Mouse (Mus musculus) gastrocnemius, adult 2 months (tissue): Measurements from ENCODE around the gene D430019H16Rik. TPM values are rescaled to one million over a fixed set of nuclear protein-coding genes. Genes with fewer than 3 reads are reported as not detected.

ENCODE experiments used
- DNase-seq: peaks from one replicate; pipeline ENCODE4 v3.0.0; 2022
- H3K27ac ChIP-seq: fragments of 200-600 bp; 2 replicates; pipeline ENCODE4 v1.8.1; 2022; ENCODE audit warnings: mild to moderate bottlenecking
- H3K4me3 ChIP-seq: fragments of 200-600 bp; 2 replicates; pipeline ENCODE4 v1.8.1; 2022; ENCODE audit warnings: mild to moderate bottlenecking, moderate library complexity
- CTCF ChIP-seq: fragments of 200-600 bp; IDR thresholded peaks from 2 replicates; pipeline ENCODE4 v1.8.1; 2022; ENCODE audit warnings: antibody characterized with exemption, mild to moderate bottlenecking, moderate library complexity
- intact Hi-C: fragments of 180-260 bp; cut with DNase I; formaldehyde crosslinking; loops from one replicate; pipeline ENCODE4 v1.15.1; 2025
- total RNA-seq, 2 experiments: library from RNA; stranded (reverse); gene quantifications; 2 replicates each; pipeline ENCODE4 v1.2.3; 2021

Gene D430019H16Rik
- total RNA-seq, 2 experiments from 2014 or later: 0.22 to 0.26 TPM

DNA sequence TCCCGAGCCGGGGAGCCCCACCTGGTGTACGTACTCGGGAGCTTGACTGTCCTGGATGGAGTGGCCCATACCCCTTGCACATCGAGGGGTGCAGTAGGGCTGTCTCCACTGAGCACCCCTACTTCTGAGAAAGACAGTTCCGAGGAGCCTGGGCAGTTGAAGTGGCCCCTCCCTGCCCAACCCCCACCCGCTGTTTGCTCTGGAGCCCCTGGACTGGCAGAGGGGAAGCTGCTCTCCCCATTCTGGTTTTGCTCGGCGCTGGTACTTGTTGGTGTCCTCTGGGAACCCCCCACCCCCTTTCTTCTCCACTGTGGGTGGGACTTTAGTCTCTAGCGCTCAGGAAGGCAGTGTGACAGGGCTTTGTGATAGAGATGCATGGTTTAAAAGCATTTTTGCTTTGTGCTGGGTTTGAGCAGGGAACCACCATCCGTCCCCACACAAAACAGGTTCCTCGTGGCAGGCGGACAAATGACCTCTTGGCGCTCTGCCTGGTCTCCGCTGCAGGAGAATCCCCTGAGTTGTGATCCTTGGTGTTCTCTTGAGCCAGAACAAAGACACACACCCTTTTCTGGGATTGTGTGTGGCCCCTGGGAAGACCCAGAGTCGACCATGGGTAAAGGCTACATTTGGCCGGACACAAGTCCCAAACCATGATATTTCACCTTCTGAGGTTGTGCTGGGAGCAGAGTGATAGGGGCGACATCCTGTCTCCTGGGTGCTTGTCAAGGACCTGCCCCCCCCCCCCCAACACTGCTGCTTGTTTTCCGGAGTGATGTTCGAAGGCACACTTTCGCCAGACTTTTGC lies 804 bp downstream of the D430019H16Rik start:
- DNase-seq: no peak
- intact Hi-C loops: no loop called here
- TF ChIP-seq CTCF: no peak
- Histone ChIP-seq H3K4me3 (peak overlapping the region; percentile 68), H3K27ac (no peak overlapping the region)

DNA sequence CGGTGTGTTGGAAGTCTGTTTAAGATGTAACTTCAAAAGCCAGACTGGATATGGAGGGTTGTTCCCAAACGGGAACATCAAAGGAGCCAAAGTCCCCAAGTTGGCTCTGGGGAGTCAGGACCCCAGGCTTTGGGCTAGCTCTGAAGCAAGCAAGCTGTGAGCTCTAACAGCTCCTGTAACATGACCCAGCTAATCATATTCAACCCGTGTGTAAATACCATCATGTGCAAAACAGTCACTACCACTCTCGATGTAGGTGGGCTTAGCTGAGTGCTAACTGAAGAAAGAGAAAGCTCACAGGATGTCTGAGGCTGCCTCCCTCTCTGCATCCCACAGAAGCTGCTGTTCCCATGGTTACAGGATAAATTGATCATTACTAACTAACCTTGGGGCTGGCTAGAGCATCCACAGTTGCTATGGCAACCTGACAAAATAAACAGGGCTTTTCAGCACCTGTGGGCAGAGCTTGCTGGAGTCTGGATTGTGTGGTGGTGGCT lies 1.5 kb downstream of the D430019H16Rik start:
- Histone ChIP-seq H3K27ac (no peak overlapping the region), H3K4me3 (no peak overlapping the region)
- no peak for DNase-seq
- intact Hi-C loops: no loop called here
- no peak for TF ChIP-seq CTCF

DNA sequence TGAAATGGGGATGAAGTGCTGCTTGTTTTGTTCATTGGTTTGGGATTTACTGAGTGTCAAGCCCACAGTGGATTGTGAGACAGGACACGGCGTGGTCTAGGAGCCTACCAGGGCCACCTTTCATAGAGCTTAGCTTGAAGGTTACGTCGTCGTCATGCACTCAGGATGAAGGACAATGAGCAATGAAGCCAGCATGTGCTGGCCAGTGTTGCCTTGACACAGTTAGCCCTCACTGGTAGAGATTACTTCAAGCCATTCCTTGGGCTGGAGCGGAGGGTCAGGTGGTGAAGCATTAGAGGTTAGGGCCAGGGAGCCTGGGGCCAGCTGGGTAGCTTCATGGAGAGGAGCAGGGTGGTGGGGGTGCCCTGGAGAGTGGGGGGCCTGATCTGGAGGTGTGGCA lies 5.1 kb downstream of the D430019H16Rik start:
- no peak for TF ChIP-seq CTCF
- H3K27ac ChIP-seq: no peak overlapping the region
- intact Hi-C loops: no loop called here
- no peak for DNase-seq
- H3K4me3 ChIP-seq: no peak overlapping the region

DNA sequence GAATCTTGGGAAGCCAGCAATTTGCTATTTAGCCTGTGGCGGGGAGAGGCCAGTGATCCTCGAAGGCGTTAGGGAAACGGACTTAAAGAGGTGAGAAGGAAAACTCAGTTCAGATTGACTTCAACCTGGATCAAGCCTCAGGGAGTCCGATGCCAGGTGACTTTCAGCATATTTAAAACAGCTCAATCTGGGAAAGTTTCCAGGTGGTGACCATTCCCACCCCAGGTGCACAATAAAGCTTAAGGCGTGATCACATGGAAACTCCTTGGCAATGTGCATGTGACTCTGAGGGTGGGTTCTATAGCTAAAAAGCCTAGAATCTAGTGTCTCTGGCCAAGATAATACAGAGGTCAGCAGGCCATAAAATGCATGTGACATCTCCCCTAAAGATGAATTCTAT lies 7.4 kb downstream of the D430019H16Rik start:
- Histone ChIP-seq H3K4me3 (no peak overlapping the region), H3K27ac (no peak overlapping the region)
- no peak for TF ChIP-seq CTCF
- no peak for DNase-seq
- intact Hi-C loops: no loop called here

DNA sequence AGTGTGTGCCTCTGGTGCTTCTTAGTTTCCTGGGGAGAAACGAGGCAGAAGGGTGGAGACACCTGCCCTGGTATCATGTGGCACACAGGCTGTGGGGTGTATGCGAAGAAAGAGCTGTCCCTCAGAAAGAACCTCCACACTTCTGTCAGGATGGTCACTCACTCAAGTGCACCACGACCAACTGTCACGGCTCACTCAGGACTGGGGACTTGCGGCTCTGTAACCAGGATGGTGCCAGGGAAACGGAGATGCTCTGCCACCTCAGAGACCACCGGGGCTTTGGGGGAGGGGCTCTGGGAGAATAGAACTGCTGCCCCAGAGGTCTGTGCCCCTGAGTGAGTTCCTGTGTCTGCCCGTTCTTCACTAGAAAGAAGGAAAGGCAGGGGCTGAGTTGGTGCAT lies 15.4 kb downstream of the D430019H16Rik start:
- Histone ChIP-seq H3K27ac (no peak overlapping the region), H3K4me3 (no peak overlapping the region)
- no peak for DNase-seq
- intact Hi-C loops: no loop called here
- no peak for TF ChIP-seq CTCF

DNA sequence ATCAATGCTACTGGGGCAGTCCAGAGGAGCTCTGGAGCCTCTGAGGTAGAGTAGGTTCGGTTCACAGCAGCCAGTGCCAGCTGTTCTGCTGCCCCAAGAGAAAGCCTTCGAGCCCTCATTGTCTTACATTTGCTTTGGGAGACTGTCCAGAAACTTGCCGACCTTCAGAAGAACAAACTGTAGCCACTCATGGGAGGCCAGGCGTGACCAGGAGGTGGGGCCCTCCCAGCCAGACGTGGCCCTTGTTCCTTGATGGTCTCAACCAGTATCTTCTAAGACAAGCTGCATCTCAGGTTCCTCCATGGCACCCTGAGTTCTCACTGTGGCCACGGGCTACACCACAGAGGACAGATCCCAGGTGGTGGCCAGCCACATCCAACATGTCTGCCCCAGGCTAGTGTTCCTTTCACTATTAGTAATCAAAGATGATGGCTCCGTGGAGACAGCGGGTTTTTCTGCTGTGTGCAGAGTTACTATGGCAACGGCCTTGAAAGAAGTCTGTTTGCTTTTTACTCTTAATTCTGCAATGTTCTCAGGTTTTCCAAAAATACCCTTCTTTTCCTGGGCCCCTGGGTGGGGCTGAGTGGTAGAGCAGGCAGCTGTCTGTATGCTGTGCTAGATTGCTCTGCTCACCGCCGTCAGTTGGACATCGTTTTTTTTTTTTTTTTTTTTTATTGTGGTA lies 21.7 kb downstream of the D430019H16Rik start:
- H3K27ac ChIP-seq: no peak overlapping the region
- intact Hi-C loops: no loop called here
- peak overlapping the region; percentile 24; the same call in 1 of the 2 replicates for H3K4me3 ChIP-seq
- DNase-seq: peak; percentile 17
- TF ChIP-seq CTCF: no peak

DNA sequence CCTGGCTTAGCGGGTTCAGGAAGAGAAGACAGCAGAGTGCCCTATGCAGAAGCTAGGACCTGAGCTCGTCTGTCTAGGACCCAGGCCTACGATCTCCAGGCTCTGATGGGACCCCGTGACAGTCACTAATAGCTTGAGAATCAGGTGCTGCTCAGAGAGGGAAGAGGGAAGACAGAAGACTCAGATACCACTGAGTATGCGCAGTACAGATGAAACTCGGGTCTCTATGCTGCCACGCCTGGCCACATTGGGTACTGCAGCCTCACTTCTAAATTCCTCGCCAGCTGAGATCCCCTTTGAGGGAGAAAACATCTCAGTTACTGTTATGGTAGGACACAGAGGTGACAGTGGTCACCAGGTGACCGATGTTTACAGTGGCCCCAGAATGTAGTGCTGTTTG lies 22.8 kb downstream of the D430019H16Rik start:
- DNase-seq: peak; percentile 49
- intact Hi-C loops: no loop called here
- no peak overlapping the region for H3K27ac ChIP-seq

DNA sequence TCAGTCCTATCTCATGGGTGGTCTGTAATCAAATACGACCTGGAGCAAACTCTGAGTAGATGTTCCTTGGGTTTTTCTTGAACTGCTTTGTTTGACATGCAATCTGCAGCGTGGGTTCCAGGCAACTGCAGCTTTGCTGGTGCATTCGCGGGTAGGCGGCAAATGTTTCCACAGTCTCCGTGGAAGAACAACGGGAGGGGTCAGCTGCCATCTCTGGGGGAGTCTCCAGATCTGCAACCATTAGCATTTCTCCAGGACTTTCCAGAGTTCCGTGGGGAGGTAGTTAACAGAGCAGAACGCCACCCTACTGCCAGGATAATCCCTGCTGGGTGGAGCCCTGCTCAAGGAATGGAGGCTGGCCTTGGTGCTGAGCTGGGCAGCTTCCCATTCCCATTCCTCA lies 23.3 kb downstream of the D430019H16Rik start:
- DNase-seq: peak; percentile 12
- no peak for TF ChIP-seq CTCF
- Histone ChIP-seq H3K27ac (no peak overlapping the region), H3K4me3 (no peak overlapping the region)
- intact Hi-C loops: no loop called here

More for the DNA sequence above, 22.8 kb downstream of the D430019H16Rik start:
- TF ChIP-seq CTCF: peak; percentile 82
- H3K4me3 ChIP-seq: peak overlapping the region; percentile 8; the same call in 1 of the 2 replicates

DNA sequence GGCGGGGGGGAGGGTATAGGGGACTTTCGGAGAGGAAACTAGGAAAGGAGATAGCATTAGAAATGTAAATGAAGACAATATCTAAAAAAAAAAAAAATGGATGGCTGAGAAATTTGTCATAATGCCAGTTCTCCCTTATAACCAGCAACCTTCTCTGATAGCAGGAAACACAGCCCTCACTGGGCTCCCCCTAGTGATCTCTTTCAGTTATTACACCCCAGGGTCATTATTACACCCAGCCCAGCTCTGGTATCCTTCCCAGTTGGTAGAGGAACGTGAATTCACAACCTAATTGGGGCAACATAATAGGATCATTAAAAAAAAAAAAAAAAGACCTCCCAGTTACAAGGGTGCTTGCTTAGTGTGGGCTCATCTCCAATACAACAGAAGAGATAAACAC lies 29.8 kb downstream of the D430019H16Rik start:
- peak; percentile 14 for DNase-seq
- H3K4me3 ChIP-seq: no peak overlapping the region
- TF ChIP-seq CTCF: peak; percentile 71
- H3K27ac ChIP-seq: no peak overlapping the region
- intact Hi-C loops: no loop called here

DNA sequence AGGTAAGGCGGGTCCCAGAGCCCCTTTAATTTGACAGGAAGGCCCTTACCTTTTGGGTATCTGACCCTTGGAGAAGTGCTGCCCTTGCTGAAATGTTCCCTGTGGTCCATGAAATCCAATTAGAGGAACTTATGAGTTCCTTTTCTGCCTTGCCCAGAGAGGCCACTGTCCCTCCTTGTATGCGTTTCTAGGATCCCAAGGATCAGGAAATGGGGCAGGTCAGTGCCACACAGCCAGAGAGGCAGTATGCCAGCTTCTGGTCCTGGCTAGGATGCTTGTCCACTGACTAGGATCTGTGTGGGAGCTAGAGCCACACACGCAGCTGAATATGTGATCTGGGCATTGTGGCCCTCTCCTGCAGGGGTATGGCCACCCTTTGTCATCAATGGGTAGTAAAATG lies 36.6 kb downstream of the D430019H16Rik start:
- no peak for TF ChIP-seq CTCF
- intact Hi-C loops: no loop called here
- DNase-seq: no peak
- Histone ChIP-seq H3K27ac (no peak overlapping the region), H3K4me3 (no peak overlapping the region)

DNA sequence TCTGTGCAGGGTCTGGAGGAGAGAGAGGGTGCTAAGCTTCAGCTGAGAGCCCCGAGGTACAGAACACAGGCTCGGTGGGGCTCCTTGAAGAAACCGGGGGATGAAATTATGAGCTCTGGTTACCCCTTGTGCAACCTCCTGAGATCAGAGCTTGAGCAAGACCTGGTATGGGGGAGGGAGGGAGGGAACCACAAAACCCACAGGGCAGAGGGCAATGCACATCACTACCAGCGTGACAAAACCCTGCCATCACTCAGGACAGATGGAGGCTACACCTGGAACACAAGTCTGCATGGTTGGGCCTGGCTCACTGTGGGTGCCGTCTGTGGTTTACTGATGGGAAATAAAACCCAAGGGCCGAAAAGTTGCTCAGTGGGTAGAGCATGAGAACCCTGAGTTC lies 37.1 kb downstream of the D430019H16Rik start:
- no peak for TF ChIP-seq CTCF
- intact Hi-C loops: no loop called here
- no peak overlapping the region for H3K4me3 ChIP-seq

DNA sequence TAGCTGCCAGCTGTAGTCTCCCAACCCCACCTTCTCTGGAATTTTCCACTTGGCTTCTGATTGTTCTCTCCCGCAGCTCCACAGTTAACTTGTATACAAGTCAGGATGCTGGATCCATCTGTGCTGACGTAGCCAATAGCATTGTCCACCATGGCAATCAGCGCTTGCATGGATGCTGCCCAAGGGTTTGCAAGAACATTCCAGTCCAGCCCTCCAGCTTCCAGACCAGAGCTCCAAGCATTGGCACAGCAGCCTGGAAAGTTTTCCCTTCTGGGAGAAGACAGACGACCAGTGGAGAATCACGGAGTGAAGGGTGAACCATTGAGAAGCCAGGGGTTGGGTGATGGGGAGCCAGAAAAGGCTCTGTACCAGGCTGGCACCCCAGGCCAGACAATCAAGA lies 41.1 kb downstream of the D430019H16Rik start:
- no peak overlapping the region for H3K4me3 ChIP-seq
- no peak for TF ChIP-seq CTCF
- intact Hi-C loops: loop anchor here (5.0 kb wide), 1 partner anchor 233 kb away; no protein-coding TSS in a partner anchor
- peak; percentile 50 for DNase-seq
- peak overlapping the region; percentile 63 for H3K27ac ChIP-seq

More for the DNA sequence above, 37.1 kb downstream of the D430019H16Rik start:
- no peak overlapping the region for H3K27ac ChIP-seq
- no peak for DNase-seq

DNA sequence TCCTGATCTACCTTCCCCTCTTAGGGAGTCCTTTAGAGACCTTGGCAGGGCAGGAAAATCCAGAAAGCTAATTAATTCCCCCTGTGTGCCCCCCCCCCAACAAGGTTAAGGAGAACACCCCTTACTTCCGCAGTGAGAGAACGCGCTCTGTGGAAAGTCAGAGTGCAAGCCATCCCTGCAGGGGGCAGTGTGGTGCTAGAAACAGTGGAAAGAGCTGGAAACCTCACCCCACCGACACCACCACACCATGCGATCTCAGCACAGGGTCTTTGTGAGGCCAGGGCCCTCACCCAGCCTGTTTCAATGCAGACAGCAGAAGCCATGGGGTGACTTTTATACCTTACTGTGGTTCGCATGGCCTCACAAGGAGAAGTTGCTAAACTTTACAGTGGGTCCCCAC lies 44.2 kb downstream of the D430019H16Rik start:
- intact Hi-C loops: loop anchor here (1.0 to 5.0 kb wide), 2 partner anchors 87 to 229 kb away; no protein-coding TSS in a partner anchor
- TF ChIP-seq CTCF: peak; percentile 80
- no peak overlapping the region for H3K27ac ChIP-seq
- DNase-seq: peak; percentile 83
- no peak overlapping the region for H3K4me3 ChIP-seq
